Mouse (Mus musculus) CD4-positive helper T cell, adult 2 months (primary cell): ENCODE measurements around the gene Kdm4a.

ENCODE experiments used
- DNase-seq: peaks from one replicate; pipeline ENCODE4 v3.0.0-alpha.2; 2012; ENCODE audit warnings: low read depth, missing footprints, low spot score

Gene Kdm4a

GRCm38 (mm10) chr4:118179467-118180300 lies at the start of gene Kdm4a:
Gene Kdm4a (minus strand): TSS chr4:118180043.
- DNase-seq: peak; percentile 98

GRCm38 (mm10) chr4:118229035-118229770 lies 49.4 kb upstream of the Kdm4a start:
- DNase-seq: no peak

- no peak for DNase-seq
Observed at GRCm38 (mm10) chr4:118227398-118227797, 47.6 kb upstream of the Kdm4a start.

DNA sequence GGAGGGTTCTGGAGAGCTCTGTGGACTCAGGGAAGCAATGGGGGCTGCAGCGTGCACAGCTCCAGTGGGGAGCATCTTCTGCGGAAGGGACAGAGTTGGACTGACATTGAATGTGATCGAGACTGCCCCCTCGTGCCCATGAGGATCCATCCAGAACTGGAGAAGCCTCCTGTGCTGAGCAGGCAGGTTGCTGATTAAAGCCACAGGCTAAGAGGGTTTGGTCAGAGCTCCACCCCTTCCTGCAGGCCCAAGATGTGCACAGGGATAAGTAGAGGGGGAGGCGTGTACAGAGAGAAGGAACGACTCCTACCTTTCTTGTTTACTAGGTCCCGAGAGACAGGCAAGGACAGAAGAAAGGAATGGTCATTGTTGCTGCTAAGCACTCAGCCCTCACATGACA lies 41.4 kb upstream of the Kdm4a start:
- DNase-seq: no peak

- DNase-seq: no peak
Observed at GRCm38 (mm10) chr4:118220756-118221155, 40.9 kb upstream of the Kdm4a start.

- DNase-seq: no peak
Observed at GRCm38 (mm10) chr4:118219487-118219886, 39.6 kb upstream of the Kdm4a start.

DNA sequence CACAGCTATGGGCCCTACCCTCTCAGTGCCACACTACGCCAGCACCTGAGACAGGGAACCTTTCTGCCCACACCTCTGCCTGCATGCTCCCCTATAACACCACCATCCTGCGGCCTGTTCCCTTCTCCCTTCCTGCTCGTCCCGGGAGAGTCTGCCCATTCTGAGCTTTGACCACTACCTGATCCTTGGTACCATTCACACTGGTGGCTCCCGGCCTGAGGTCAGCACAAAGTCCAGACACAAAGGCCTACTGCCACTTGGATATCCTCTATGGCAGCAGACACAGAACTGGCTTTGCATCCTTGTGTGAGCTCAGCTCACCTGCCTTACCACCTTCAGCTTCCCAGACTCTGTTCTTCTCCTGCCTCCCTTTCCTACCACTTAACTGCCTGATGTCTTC lies 38.7 kb upstream of the Kdm4a start:
- no peak for DNase-seq

GRCm38 (mm10) chr4:118216726-118217595 lies 37.1 kb upstream of the Kdm4a start:
- peak; percentile 54 for DNase-seq

GRCm38 (mm10) chr4:118214891-118215290 lies 35.0 kb upstream of the Kdm4a start:
- DNase-seq: no peak

DNA sequence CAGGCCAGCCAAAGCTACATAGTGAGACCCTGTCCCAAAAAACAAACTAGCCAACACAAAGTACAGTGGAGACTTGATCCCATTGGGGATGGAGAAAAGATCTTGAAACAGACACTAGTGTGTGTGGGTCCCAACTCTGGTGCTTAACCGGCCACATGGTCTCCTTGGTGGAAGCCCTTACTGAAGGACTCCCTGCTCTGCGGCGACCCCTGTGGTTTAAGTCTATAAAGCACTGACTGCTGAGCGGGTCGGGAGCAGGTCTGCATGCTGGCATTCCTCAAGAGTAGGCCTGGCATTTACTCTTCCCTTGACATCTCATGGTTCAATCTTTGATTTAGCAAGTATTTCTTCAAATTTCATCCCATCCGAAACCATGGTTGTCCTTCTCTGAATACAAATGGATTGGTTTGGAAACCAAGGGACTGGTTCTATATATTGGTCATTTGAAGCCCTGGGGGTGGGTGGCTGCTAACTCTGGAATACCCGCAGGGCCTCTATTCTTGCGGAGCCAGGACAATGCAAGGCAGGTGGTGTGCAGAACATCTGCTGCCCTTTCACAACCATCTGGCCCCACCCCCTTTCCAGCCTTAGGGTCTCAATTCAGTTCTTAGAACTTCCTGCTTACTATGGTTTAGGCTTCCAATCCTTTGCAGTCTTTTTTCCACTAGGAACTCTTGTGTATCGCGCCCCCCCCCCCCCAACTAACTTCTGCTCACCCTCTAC lies 27.2 kb upstream of the Kdm4a start:
- DNase-seq: no peak

GRCm38 (mm10) chr4:118205906-118206305 lies 26.1 kb upstream of the Kdm4a start:
- DNase-seq: no peak

DNA sequence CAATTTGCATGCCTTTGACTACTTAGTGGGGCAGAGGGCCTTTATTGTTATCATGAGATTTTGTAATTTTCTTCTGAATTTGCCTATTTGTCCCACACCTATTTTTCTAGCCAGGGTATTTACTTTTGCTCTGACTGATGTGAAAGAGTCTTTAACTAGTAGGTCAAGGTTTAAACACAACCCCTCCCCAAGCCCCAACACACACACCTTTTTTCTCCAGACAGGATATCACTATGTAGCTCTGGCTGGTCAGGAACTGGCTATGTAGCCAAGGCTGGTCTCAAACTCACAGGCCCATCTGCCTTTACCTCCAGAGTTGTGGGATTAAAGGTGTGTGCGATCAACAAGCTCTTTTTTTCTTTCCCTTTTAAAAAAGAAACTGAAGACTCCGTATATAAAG lies 19.2 kb upstream of the Kdm4a start:
- no peak for DNase-seq

DNA sequence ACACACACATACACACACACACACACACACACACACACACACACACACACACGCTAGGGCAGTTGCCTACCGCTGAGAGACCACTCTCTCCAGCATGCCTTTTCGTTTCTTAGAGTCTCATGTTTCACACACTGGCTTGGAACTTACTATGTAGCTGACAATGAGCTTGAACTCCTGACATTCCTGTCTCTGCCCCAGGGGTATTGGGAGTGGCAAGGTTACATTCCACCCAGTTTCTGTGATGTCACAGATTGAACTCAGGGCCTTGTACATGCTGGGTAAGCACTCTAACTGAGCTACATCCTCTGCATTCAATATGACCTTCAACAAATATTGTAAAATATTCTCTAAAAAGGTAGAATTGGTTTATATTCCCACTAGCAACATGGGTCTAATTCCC lies 18.8 kb upstream of the Kdm4a start:
- no peak for DNase-seq

- no peak for DNase-seq
Observed at GRCm38 (mm10) chr4:118196185-118196584, 16.3 kb upstream of the Kdm4a start.

- DNase-seq: no peak
Observed at GRCm38 (mm10) chr4:118180301-118181080, 648 bp upstream of the Kdm4a start.

DNA sequence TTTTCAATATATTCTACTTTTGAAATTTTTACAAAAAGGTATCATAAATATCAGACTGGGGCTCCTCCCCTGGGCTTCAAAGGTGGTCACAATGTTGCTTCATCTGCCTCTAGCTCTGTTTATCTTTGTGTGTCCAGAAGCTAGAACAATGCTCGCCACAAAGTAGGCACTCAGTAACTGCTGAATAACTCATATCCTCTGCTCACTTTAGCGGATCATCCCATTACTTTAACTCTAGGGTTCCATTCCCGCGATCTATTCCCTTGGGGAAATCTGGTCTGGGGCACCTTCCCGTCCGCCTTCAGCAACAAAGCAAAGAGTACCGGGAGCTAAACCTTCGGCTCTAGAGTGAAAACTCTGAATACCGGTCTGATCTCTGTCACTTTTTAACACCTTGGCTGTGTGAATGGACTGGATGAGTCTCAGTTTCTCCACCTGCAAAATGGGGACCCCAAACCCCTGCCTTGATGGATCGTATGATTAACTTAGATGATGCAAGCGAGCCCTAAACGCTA lies 834 bp downstream of the Kdm4a start:
- DNase-seq: no peak

DNA sequence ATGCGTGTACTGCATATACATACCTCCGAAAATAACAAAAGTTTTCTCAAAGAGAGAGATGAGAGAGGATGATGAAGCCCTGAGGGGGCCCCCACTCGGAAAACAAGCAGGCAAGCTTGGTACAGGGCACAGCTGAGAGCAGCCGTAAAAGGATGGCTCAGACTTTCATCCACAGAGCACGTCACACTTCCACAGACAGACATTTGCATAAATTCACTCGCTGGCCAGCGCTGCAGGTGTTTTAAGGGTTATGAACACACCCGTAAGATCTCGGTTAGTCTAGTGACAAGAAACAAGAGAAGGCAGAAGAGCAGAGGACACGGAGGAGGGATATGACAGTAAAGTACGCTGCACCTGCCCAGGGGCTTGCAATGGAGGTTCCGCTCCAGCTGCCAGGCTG lies 7.4 kb downstream of the Kdm4a start:
- DNase-seq: no peak

- peak; percentile 49 for DNase-seq
Observed at GRCm38 (mm10) chr4:118171006-118171405, 8.8 kb downstream of the Kdm4a start.

DNA sequence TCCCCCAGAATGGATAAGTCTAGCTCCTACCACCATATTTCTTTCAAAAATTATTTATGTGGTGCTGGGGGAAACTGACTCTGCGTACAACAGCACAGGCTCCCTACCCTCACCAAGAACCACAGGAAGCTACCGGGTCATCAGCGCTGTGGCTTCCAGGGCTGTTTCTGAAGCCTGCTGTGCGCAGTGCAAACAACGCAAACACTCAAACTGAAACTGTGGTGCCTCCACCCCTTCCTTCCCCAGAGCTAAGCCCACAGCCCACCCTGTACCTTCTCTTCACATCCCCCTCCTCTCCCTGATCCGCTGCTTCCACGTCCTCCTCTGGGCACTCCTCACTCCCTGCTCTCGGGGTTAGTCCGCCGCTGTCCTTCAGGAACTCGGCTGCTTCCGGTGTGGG lies 17.7 kb downstream of the Kdm4a start:
- peak; percentile 54 for DNase-seq

DNA sequence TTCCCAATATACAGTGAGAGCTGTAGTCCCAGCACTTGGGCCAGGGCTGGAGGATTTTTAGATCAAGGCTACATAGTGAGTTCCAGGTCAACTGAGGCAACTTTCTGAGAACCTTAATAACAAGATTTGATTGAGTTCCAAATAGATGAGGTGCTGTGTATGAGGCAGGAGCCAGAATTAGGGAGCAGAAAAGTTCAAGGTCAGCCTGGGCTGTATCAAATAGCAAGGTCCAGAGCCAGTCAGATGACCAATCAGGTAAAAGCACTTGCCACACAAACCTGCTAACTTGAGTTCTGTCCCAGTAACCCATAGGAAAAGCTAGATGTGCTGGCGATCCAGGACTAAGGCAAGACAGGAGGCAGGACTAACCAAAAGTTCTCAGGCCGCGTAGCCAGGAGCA lies 22.2 kb downstream of the Kdm4a start:
- no peak for DNase-seq
